Mouse (Mus musculus) urinary bladder, postnatal 25 days (tissue): ENCODE results near the gene Fam71a.

ENCODE experiments used
- DNase-seq: peaks from one replicate; pipeline ENCODE4 v3.0.0; 2022; ENCODE audit warnings: low spot score

Gene Fam71a

GRCm38 (mm10) chr1:191164717-191165116, at the start of gene Fam71a:
Gene Fam71a, minus strand, starts transcription at chr1:191164817.
- no peak for DNase-seq

- no peak for DNase-seq
Measured at GRCm38 (mm10) chr1:191211096-191211495, 46.5 kb upstream of the Fam71a start.

- DNase-seq, result no peak
Measured at GRCm38 (mm10) chr1:191205791-191206190, 41.2 kb upstream of the Fam71a start.

GRCm38 (mm10) chr1:191204876-191205275, 40.3 kb upstream of the Fam71a start:
- DNase-seq, result no peak

GRCm38 (mm10) chr1:191203496-191203895, 38.9 kb upstream of the Fam71a start:
- no peak for DNase-seq

- DNase-seq, result no peak
Measured at GRCm38 (mm10) chr1:191202208-191202952, 37.8 kb upstream of the Fam71a start.

- no peak for DNase-seq
Measured at GRCm38 (mm10) chr1:191200816-191201602, 36.4 kb upstream of the Fam71a start.

- no peak for DNase-seq
Measured at GRCm38 (mm10) chr1:191197916-191198315, 33.3 kb upstream of the Fam71a start.

- DNase-seq, result no peak
Measured at GRCm38 (mm10) chr1:191196016-191196415, 31.4 kb upstream of the Fam71a start.

- DNase-seq, result peak; percentile 38
Measured at GRCm38 (mm10) chr1:191193657-191194424, 29.2 kb upstream of the Fam71a start.

- no peak for DNase-seq
Measured at GRCm38 (mm10) chr1:191192751-191193150, 28.1 kb upstream of the Fam71a start.

GRCm38 (mm10) chr1:191192213-191192612, 27.6 kb upstream of the Fam71a start:
- DNase-seq, result no peak

- no peak for DNase-seq
Measured at GRCm38 (mm10) chr1:191189671-191190372, 25.2 kb upstream of the Fam71a start.

GRCm38 (mm10) chr1:191186386-191186770, 21.8 kb upstream of the Fam71a start:
- DNase-seq, result peak; percentile 55

- peak; percentile 21 for DNase-seq
Measured at GRCm38 (mm10) chr1:191185761-191186385, 21.3 kb upstream of the Fam71a start.

GRCm38 (mm10) chr1:191184841-191185251, 20.2 kb upstream of the Fam71a start:
- peak; percentile 45 for DNase-seq

GRCm38 (mm10) chr1:191184066-191184815, 19.6 kb upstream of the Fam71a start:
- DNase-seq, result no peak

GRCm38 (mm10) chr1:191183163-191184065, 18.8 kb upstream of the Fam71a start:
- peak; percentile 97 for DNase-seq

GRCm38 (mm10) chr1:191182431-191183162, 18.0 kb upstream of the Fam71a start:
- DNase-seq, result peak; percentile 48
